Mouse (Mus musculus) intestine, postnatal 0 days (tissue): ENCODE measurements around the gene C2cd2l. TPM values are rescaled to one million over a fixed set of nuclear protein-coding genes. Genes with fewer than 3 reads are reported as not detected.
A peak's percentile ranks its signal among the peaks of the same experiment; 100 is the strongest.
"Not testable (repeated sequence)": the region's sequence is repeated elsewhere in the genome, so short reads cannot be mapped to it uniquely, and the experiment has no call there.

Source experiments
- ATAC-seq: fragments of 200-750 bp; cut with Nextera tagmentation; 2 replicates; pipeline ENCODE4 v1.8.0; 2017; ENCODE audit warnings: mild to moderate bottlenecking, moderate TSS enrichment, moderate library complexity
- H3K27ac ChIP-seq: fragments of 300-500 bp; sonication (generic); 2 replicates; pipeline ENCODE4 v1.5.1; 2014; ENCODE audit warnings: mild to moderate bottlenecking, low read depth, low read length, moderate library complexity
- H3K27me3 ChIP-seq: fragments of 300-500 bp; sonication (generic); replicated peaks from 2 replicates; pipeline ENCODE4 v1.6.1; 2014; ENCODE audit warnings: low read length, mixed read lengths; ENCODE audit not compliant: control insufficient read depth, insufficient read depth
- H3K36me3 ChIP-seq: fragments of 300-500 bp; sonication (generic); 2 replicates; pipeline ENCODE4 v1.6.1; 2014; ENCODE audit warnings: mild to moderate bottlenecking, moderate library complexity; ENCODE audit not compliant: control insufficient read depth, insufficient read depth
- H3K4me1 ChIP-seq: fragments of 300-500 bp; sonication (generic); replicated peaks from 2 replicates; pipeline ENCODE4 v1.6.1; 2014; ENCODE audit warnings: antibody characterized with exemption, low read length, mixed read lengths; ENCODE audit not compliant: control insufficient read depth, insufficient read depth
- H3K4me2 ChIP-seq: fragments of 300-500 bp; sonication (generic); replicated peaks from 2 replicates; pipeline ENCODE4 v1.6.1; 2014; ENCODE audit warnings: low read depth, mild to moderate bottlenecking, moderate library complexity
- H3K4me3 ChIP-seq: fragments of 300-500 bp; sonication (generic); 2 replicates; pipeline ENCODE4 v1.5.1; 2014; ENCODE audit warnings: low read depth, low read length
- H3K9ac ChIP-seq: fragments of 300-500 bp; sonication (generic); 2 replicates; pipeline ENCODE4 v1.6.1; 2014; ENCODE audit warnings: mild to moderate bottlenecking, low read depth, low read length
- H3K9me3 ChIP-seq: fragments of 300-500 bp; sonication (generic); 2 replicates; pipeline ENCODE4 v1.6.1; 2016; ENCODE audit warnings: mixed run types; ENCODE audit not compliant: control insufficient read depth
- CTCF ChIP-seq: sonication (generic); IDR thresholded peaks from 2 replicates; pipeline ENCODE4 v1.5.1; 2016; ENCODE audit warnings: low read depth, mild to moderate bottlenecking, control low read depth, antibody characterized with exemption, moderate library complexity
- WGBS: fragments of 180-500 bp; shearing (Covaris S2); extraction: QIAGEN DNeasy Blood & Tissue Kit; methylation state at CpG from one replicate; pipeline ENCODE4 v1.1.7; 2014; 5-methylcytosine and 5-hydroxymethylcytosine counted together
- polyA plus RNA-seq: library from polyadenylated mRNA; unstranded; fragments of >200 nt; fragmentation: Nextera tagmentation; extraction: Ambion mirVana; gene quantifications from 2 replicates; pipeline ENCODE4 v1.2.1, GENCODE M21; 2015

The C2cd2l gene
- 42.4 TPM in 2 replicates for polyA plus RNA-seq

- no peak for TF ChIP-seq CTCF
- Histone ChIP-seq H3K27ac (peak within 1 kb of the TSS; percentile 91), H3K9me3 (no peaks in the 10 kb centered on the region), H3K4me1 (peaks cover 4% of the 10 kb centered on the region; the same call in 1 of the 2 replicates), H3K4me3 (peak within 1 kb of the TSS; percentile 96), H3K27me3 (no peaks in the 10 kb centered on the region), H3K36me3 (peaks cover 19% of the 10 kb centered on the region), H3K9ac (peak within 1 kb of the TSS; percentile 89), H3K4me2 (peak within 1 kb of the TSS; percentile 91)
- WGBS: under 1% methylated on average over 67 of the region's 67 CpGs
- peak; percentile 91 for ATAC-seq
Measured at GRCm38 (mm10) chr9:44319887-44320798, at the start of gene C2cd2l. Gene C2cd2l, minus strand, starts transcription at chr9:44320285.

GRCm38 (mm10) chr9:44364480-44364879 is 44.4 kb upstream of the C2cd2l start:
- Histone ChIP-seq H3K9me3 (no peaks in the 10 kb centered on the region), H3K4me3 (no peak overlapping the region), H3K36me3 (no peaks in the 10 kb centered on the region), H3K4me1 (no peaks in the 10 kb centered on the region), H3K27ac (no peak overlapping the region), H3K4me2 (no peak overlapping the region), H3K27me3 (no peaks in the 10 kb centered on the region), H3K9ac (no peak overlapping the region)
- ATAC-seq: no peak
- TF ChIP-seq CTCF: peak; percentile 60
- WGBS: 62% methylated on average over 3 of the region's 3 CpGs

GRCm38 (mm10) chr9:44361931-44362330 is 41.8 kb upstream of the C2cd2l start:
- H3K9me3 ChIP-seq, H3K27ac ChIP-seq, H3K9ac ChIP-seq, H3K4me1 ChIP-seq, H3K27me3 ChIP-seq: not testable (repeated sequence)
- Histone ChIP-seq H3K36me3 (peaks cover 20% of the 10 kb centered on the region), H3K4me2 (peak overlapping the region; percentile 75), H3K4me3 (peak overlapping the region; percentile 94)
- 40% methylated on average over 4 of the region's 4 CpGs for WGBS
- peak; percentile 39; the same call in 1 of the 2 replicates for ATAC-seq

- peaks cover 26% of the 10 kb centered on the region for H3K36me3 ChIP-seq
- no peaks in the 10 kb centered on the region for H3K4me1 ChIP-seq
- ATAC-seq: peak; percentile 88
- under 1% methylated on average over 44 of the region's 44 CpGs for WGBS
- no peaks in the 10 kb centered on the region for H3K27me3 ChIP-seq
- peak within 1 kb of the TSS; percentile 94 for H3K4me3 ChIP-seq
- H3K9me3 ChIP-seq: no peaks in the 10 kb centered on the region
- peak within 1 kb of the TSS; percentile 83 for H3K27ac ChIP-seq
- peak; percentile 36; the same call in 1 of the 2 replicates for TF ChIP-seq CTCF
- H3K4me2 ChIP-seq: peak within 1 kb of the TSS; percentile 75
- peak within 1 kb of the TSS; percentile 88 for H3K9ac ChIP-seq
Measured at GRCm38 (mm10) chr9:44361190-44361917, 41.3 kb upstream of the C2cd2l start, which contains the start of gene Vps11. Gene Vps11, minus strand, starts transcription at chr9:44361670.

GRCm38 (mm10) chr9:44357207-44357606 is 37.1 kb upstream of the C2cd2l start:
- WGBS: 73% methylated on average over 4 of the region's 4 CpGs
- Histone ChIP-seq H3K4me1 (no peaks in the 10 kb centered on the region), H3K9me3 (no peaks in the 10 kb centered on the region), H3K4me3 (no peak overlapping the region), H3K4me2 (no peak overlapping the region), H3K9ac (no peak overlapping the region), H3K27me3 (no peaks in the 10 kb centered on the region), H3K27ac (no peak overlapping the region), H3K36me3 (peaks cover 67% of the 10 kb centered on the region)
- ATAC-seq: no peak
- TF ChIP-seq CTCF: peak; percentile 65

- H3K4me1 ChIP-seq: no peaks in the 10 kb centered on the region
- no peak overlapping the region for H3K27ac ChIP-seq
- H3K4me3 ChIP-seq: no peak overlapping the region
- H3K4me2 ChIP-seq: no peak overlapping the region
- 93% methylated on average over 6 of the region's 6 CpGs for WGBS
- no peaks in the 10 kb centered on the region for H3K9me3 ChIP-seq
- H3K9ac ChIP-seq: no peak overlapping the region
- no peaks in the 10 kb centered on the region for H3K27me3 ChIP-seq
- H3K36me3 ChIP-seq: peaks cover 95% of the 10 kb centered on the region
- no peak for TF ChIP-seq CTCF
- ATAC-seq: no peak
Measured at GRCm38 (mm10) chr9:44353142-44353541, 33.1 kb upstream of the C2cd2l start.
